Mouse (Mus musculus): ENCODE results near the gene Gm20708. TPM values are rescaled to one million over a fixed set of nuclear protein-coding genes. Genes with fewer than 3 reads are reported as not detected.

The Gm20708 gene
- polyA plus RNA-seq, 1 experiment from 2014 or later = 1.0 TPM

GRCm38 (mm10) chr11:117847593-117848215 lies 38.2 kb downstream of the Gm20708 start:
- H3K4me1 ChIP-seq (replicated peaks; ENCODE audit: control insufficient read depth, insufficient read depth, low read length) = peaks cover 15% of the 10 kb centered on the region
- H3K4me2 ChIP-seq (replicated peaks) = peak overlapping the region; percentile 96
- H3K9me3 ChIP-seq (ENCODE audit: control insufficient read depth, low read length) = no peaks in the 10 kb centered on the region
- 87% methylated on average over 7 of the region's 7 CpGs for WGBS
- peak overlapping the region; percentile 64 for H3K4me3 ChIP-seq (replicated peaks; ENCODE audit: low read length)
- no peaks in the 10 kb centered on the region for H3K36me3 ChIP-seq (replicated peaks; ENCODE audit: control insufficient read depth, insufficient read depth)
- no peak for ATAC-seq (ENCODE audit: low FRiP score)
- H3K27ac ChIP-seq = peak overlapping the region; percentile 98
- no peaks in the 10 kb centered on the region for H3K27me3 ChIP-seq (ENCODE audit: control insufficient read depth, insufficient read depth, low read length)
- H3K9ac ChIP-seq = peak overlapping the region; percentile 93
- DNase-seq (ENCODE audit: low spot score) = no peak

- Histone ChIP-seq H3K9ac (peak overlapping the region; percentile 93), H3K4me3 (replicated peaks; ENCODE audit: low read length) (peak overlapping the region; percentile 64), H3K27me3 (ENCODE audit: control insufficient read depth, insufficient read depth, low read length) (no peaks in the 10 kb centered on the region), H3K27ac (peak overlapping the region; percentile 98), H3K9me3 (ENCODE audit: control insufficient read depth, low read length) (no peaks in the 10 kb centered on the region), H3K4me2 (replicated peaks) (peak overlapping the region; percentile 96), H3K4me1 (replicated peaks; ENCODE audit: control insufficient read depth, insufficient read depth, low read length) (peaks cover 15% of the 10 kb centered on the region), H3K36me3 (replicated peaks; ENCODE audit: control insufficient read depth, insufficient read depth) (no peaks in the 10 kb centered on the region)
- WGBS = 12% methylated on average over 19 of the region's 19 CpGs
- DNase-seq (ENCODE audit: low spot score) (peak; percentile 37), ATAC-seq (ENCODE audit: low FRiP score) (peak; percentile 84)
These were observed 39.0 kb downstream of the Gm20708 start for GRCm38 (mm10) chr11:117848271-117848984.

GRCm38 (mm10) chr11:117848985-117849671 lies 39.7 kb downstream of the Gm20708 start, which contains the start of gene Birc5:
Birc5 (plus strand) TSS chr11:117849251.
- H3K36me3 ChIP-seq (replicated peaks; ENCODE audit: control insufficient read depth, insufficient read depth) = no peaks in the 10 kb centered on the region
- peak within 1 kb of the TSS; percentile 98 for H3K27ac ChIP-seq
- ATAC-seq (ENCODE audit: low FRiP score) = peak; percentile 94
- H3K9ac ChIP-seq = peak within 1 kb of the TSS; percentile 93
- H3K27me3 ChIP-seq (ENCODE audit: control insufficient read depth, insufficient read depth, low read length) = no peaks in the 10 kb centered on the region
- H3K4me3 ChIP-seq (replicated peaks; ENCODE audit: low read length) = peak within 1 kb of the TSS; percentile 64
- peak within 1 kb of the TSS; percentile 96 for H3K4me2 ChIP-seq (replicated peaks)
- peak; percentile 98 for DNase-seq (ENCODE audit: low spot score)
- WGBS = 1% methylated on average over 51 of the region's 51 CpGs
- H3K9me3 ChIP-seq (ENCODE audit: control insufficient read depth, low read length) = no peaks in the 10 kb centered on the region
- H3K4me1 ChIP-seq (replicated peaks; ENCODE audit: control insufficient read depth, insufficient read depth, low read length) = peaks cover 15% of the 10 kb centered on the region

- no peak for ATAC-seq (ENCODE audit: low FRiP score)
- Histone ChIP-seq H3K27me3 (ENCODE audit: control insufficient read depth, insufficient read depth, low read length) (no peaks in the 10 kb centered on the region), H3K4me2 (replicated peaks) (no peak overlapping the region), H3K27ac (no peak overlapping the region), H3K9ac (no peak overlapping the region), H3K4me3 (replicated peaks; ENCODE audit: low read length) (no peak overlapping the region), H3K9me3 (ENCODE audit: control insufficient read depth, low read length) (no peaks in the 10 kb centered on the region), H3K36me3 (replicated peaks; ENCODE audit: control insufficient read depth, insufficient read depth) (0 out of 2 replicates have a peak, but pooled peaks cover 4% of the 10 kb centered on the region), H3K4me1 (replicated peaks; ENCODE audit: control insufficient read depth, insufficient read depth, low read length) (peaks cover 13% of the 10 kb centered on the region)
- WGBS = 95% methylated on average over 3 of the region's 3 CpGs
- DNase-seq (ENCODE audit: low spot score) = no peak
These were observed 43.4 kb downstream of the Gm20708 start for GRCm38 (mm10) chr11:117852875-117853274.

- H3K27me3 ChIP-seq (ENCODE audit: control insufficient read depth, insufficient read depth, low read length) = no peaks in the 10 kb centered on the region
- peaks cover 6% of the 10 kb centered on the region; the same call in 1 of the 2 replicates for H3K4me1 ChIP-seq (replicated peaks; ENCODE audit: control insufficient read depth, insufficient read depth, low read length)
- 94% methylated on average over 9 of the region's 9 CpGs for WGBS
- no peak overlapping the region for H3K9ac ChIP-seq
- H3K27ac ChIP-seq = no peak overlapping the region
- H3K36me3 ChIP-seq (replicated peaks; ENCODE audit: control insufficient read depth, insufficient read depth) = 0 out of 2 replicates have a peak, but pooled peaks cover 4% of the 10 kb centered on the region
- no peak overlapping the region for H3K4me2 ChIP-seq (replicated peaks)
- DNase-seq (ENCODE audit: low spot score) = no peak
- no peak overlapping the region for H3K4me3 ChIP-seq (replicated peaks; ENCODE audit: low read length)
- ATAC-seq (ENCODE audit: low FRiP score) = no peak
- H3K9me3 ChIP-seq (ENCODE audit: control insufficient read depth, low read length) = no peaks in the 10 kb centered on the region
These were observed 44.8 kb downstream of the Gm20708 start for GRCm38 (mm10) chr11:117854241-117854640.

DNA sequence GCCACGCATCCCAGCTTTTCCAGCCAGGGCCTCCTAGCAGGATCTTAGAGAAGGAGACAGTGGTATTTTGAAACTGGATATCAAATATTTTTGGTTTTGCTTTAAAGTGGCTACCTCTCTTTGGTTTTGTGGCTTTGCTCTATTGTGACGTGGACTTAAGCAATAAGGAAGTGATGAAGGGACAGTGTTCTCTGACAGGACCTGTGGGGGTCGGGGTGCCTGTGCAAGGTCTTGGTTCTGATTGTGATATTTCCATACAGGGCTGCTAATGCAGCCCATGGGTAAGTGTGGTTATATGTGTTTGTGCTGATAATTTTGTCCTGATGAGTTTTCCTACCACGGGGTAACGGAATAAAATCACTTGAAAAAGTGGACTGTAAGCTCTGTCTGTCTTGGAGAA lies 45.9 kb downstream of the Gm20708 start:
- 98% methylated on average over 5 of the region's 5 CpGs for WGBS
- H3K4me2 ChIP-seq (replicated peaks) = no peak overlapping the region

GRCm38 (mm10) chr11:117855975-117856374 lies 46.5 kb downstream of the Gm20708 start:
- WGBS = 90% methylated on average over 1 of the region's 1 CpGs

More for the DNA sequence above, 45.9 kb downstream of the Gm20708 start:
- Histone ChIP-seq H3K36me3 (replicated peaks; ENCODE audit: control insufficient read depth, insufficient read depth) (0 out of 2 replicates have a peak, but pooled peaks cover 4% of the 10 kb centered on the region), H3K9me3 (ENCODE audit: control insufficient read depth, low read length) (no peaks in the 10 kb centered on the region), H3K4me1 (replicated peaks; ENCODE audit: control insufficient read depth, insufficient read depth, low read length) (no peaks in the 10 kb centered on the region), H3K27ac (no peak overlapping the region), H3K27me3 (ENCODE audit: control insufficient read depth, insufficient read depth, low read length) (peaks cover under 1% of the 10 kb centered on the region; the same call in 1 of the 2 replicates), H3K9ac (no peak overlapping the region), H3K4me3 (replicated peaks; ENCODE audit: low read length) (no peak overlapping the region)
- DNase-seq (ENCODE audit: low spot score) (no peak), ATAC-seq (ENCODE audit: low FRiP score) (no peak)

GRCm38 (mm10) chr11:117857462-117857861 lies 48.0 kb downstream of the Gm20708 start:
- 0 out of 2 replicates have a peak, but pooled peaks cover 4% of the 10 kb centered on the region for H3K36me3 ChIP-seq (replicated peaks; ENCODE audit: control insufficient read depth, insufficient read depth)
- peaks cover 15% of the 10 kb centered on the region; the same call in 1 of the 2 replicates for H3K27me3 ChIP-seq (ENCODE audit: control insufficient read depth, insufficient read depth, low read length)
- no peak for ATAC-seq (ENCODE audit: low FRiP score)
- WGBS = 96% methylated on average over 10 of the region's 10 CpGs
- no peak overlapping the region for H3K27ac ChIP-seq
- no peak for DNase-seq (ENCODE audit: low spot score)
- no peak overlapping the region for H3K9ac ChIP-seq
- no peak overlapping the region for H3K4me3 ChIP-seq (replicated peaks; ENCODE audit: low read length)
- H3K4me2 ChIP-seq (replicated peaks) = no peak overlapping the region
- H3K4me1 ChIP-seq (replicated peaks; ENCODE audit: control insufficient read depth, insufficient read depth, low read length) = no peaks in the 10 kb centered on the region
- H3K9me3 ChIP-seq (ENCODE audit: control insufficient read depth, low read length) = no peaks in the 10 kb centered on the region

More at GRCm38 (mm10) chr11:117855975-117856374, 46.5 kb downstream of the Gm20708 start:
- Histone ChIP-seq H3K4me1 (replicated peaks; ENCODE audit: control insufficient read depth, insufficient read depth, low read length) (no peaks in the 10 kb centered on the region), H3K9ac (no peak overlapping the region), H3K27me3 (ENCODE audit: control insufficient read depth, insufficient read depth, low read length) (peaks cover 6% of the 10 kb centered on the region; the same call in 1 of the 2 replicates), H3K27ac (no peak overlapping the region), H3K9me3 (ENCODE audit: control insufficient read depth, low read length) (no peaks in the 10 kb centered on the region), H3K36me3 (replicated peaks; ENCODE audit: control insufficient read depth, insufficient read depth) (0 out of 2 replicates have a peak, but pooled peaks cover 4% of the 10 kb centered on the region), H3K4me3 (replicated peaks; ENCODE audit: low read length) (no peak overlapping the region), H3K4me2 (replicated peaks) (no peak overlapping the region)
- ATAC-seq (ENCODE audit: low FRiP score) = no peak
- DNase-seq (ENCODE audit: low spot score) = no peak

- no peaks in the 10 kb centered on the region for H3K9me3 ChIP-seq (ENCODE audit: control insufficient read depth, low read length)
- no peak overlapping the region for H3K27ac ChIP-seq
- H3K36me3 ChIP-seq (replicated peaks; ENCODE audit: control insufficient read depth, insufficient read depth) = 0 out of 2 replicates have a peak, but pooled peaks cover 4% of the 10 kb centered on the region
- 43% methylated on average over 3 of the region's 3 CpGs for WGBS
- no peak for ATAC-seq (ENCODE audit: low FRiP score)
- H3K4me3 ChIP-seq (replicated peaks; ENCODE audit: low read length) = no peak overlapping the region
- H3K9ac ChIP-seq = no peak overlapping the region
- no peaks in the 10 kb centered on the region for H3K4me1 ChIP-seq (replicated peaks; ENCODE audit: control insufficient read depth, insufficient read depth, low read length)
- DNase-seq (ENCODE audit: low spot score) = no peak
- H3K27me3 ChIP-seq (ENCODE audit: control insufficient read depth, insufficient read depth, low read length) = peaks cover 15% of the 10 kb centered on the region; the same call in 1 of the 2 replicates
- no peak overlapping the region for H3K4me2 ChIP-seq (replicated peaks)
These were observed 48.9 kb downstream of the Gm20708 start for GRCm38 (mm10) chr11:117858392-117858791.

All from hindbrain, embryonic 14.5 days (tissue).